Mouse (Mus musculus): ENCODE data around the gene a. TPM values are rescaled to one million over a fixed set of nuclear protein-coding genes. Genes with fewer than 3 reads are reported as not detected.

a gene
- polyA plus RNA-seq, 1 experiment from 2014 or later = 0.35 TPM

- Histone ChIP-seq H3K27me3 (ENCODE audit: insufficient read depth, low read length) (no peaks in the 10 kb centered on the region), H3K36me3 (ENCODE audit: insufficient read depth, low read length) (no peaks in the 10 kb centered on the region)
- WGBS = 64% methylated on average over 4 of the region's 4 CpGs
Observed at GRCm38 (mm10) chr2:154782361-154782760, 8.8 kb upstream of the a start.

GRCm38 (mm10) chr2:154782856-154783650 lies 8.1 kb upstream of the a start:
- no peaks in the 10 kb centered on the region for H3K9me3 ChIP-seq (ENCODE audit: low read length)
- no peaks in the 10 kb centered on the region for H3K36me3 ChIP-seq (ENCODE audit: insufficient read depth, low read length)
- H3K4me1 ChIP-seq (ENCODE audit: insufficient read depth, low read length) = peaks cover 10% of the 10 kb centered on the region; the same call in 1 of the 2 replicates
- 44% methylated on average over 17 of the region's 17 CpGs for WGBS
- H3K4me3 ChIP-seq (ENCODE audit: low read length) = no peak overlapping the region
- no peak overlapping the region for H3K4me2 ChIP-seq (replicated peaks; ENCODE audit: low read depth, low read length)
- no peak overlapping the region for H3K27ac ChIP-seq (ENCODE audit: low read length)
- H3K9ac ChIP-seq (replicated peaks; ENCODE audit: low read length) = no peak overlapping the region
- ATAC-seq (ENCODE audit: low FRiP score, low TSS enrichment) = peak; percentile 59
- no peaks in the 10 kb centered on the region for H3K27me3 ChIP-seq (ENCODE audit: insufficient read depth, low read length)

More at GRCm38 (mm10) chr2:154782361-154782760, 8.8 kb upstream of the a start:
- peaks cover 10% of the 10 kb centered on the region; the same call in 1 of the 2 replicates for H3K4me1 ChIP-seq (ENCODE audit: insufficient read depth, low read length)
- H3K9me3 ChIP-seq (ENCODE audit: low read length) = no peaks in the 10 kb centered on the region
- no peak for ATAC-seq (ENCODE audit: low FRiP score, low TSS enrichment)
- H3K4me3 ChIP-seq (ENCODE audit: low read length) = no peak overlapping the region
- H3K4me2 ChIP-seq (replicated peaks; ENCODE audit: low read depth, low read length) = no peak overlapping the region
- no peak overlapping the region for H3K9ac ChIP-seq (replicated peaks; ENCODE audit: low read length)
- no peak overlapping the region for H3K27ac ChIP-seq (ENCODE audit: low read length)

- 39% methylated on average over 3 of the region's 3 CpGs for WGBS
- no peak overlapping the region for H3K4me3 ChIP-seq (ENCODE audit: low read length)
- no peak overlapping the region for H3K4me2 ChIP-seq (replicated peaks; ENCODE audit: low read depth, low read length)
- H3K9me3 ChIP-seq (ENCODE audit: low read length) = no peaks in the 10 kb centered on the region
- no peaks in the 10 kb centered on the region for H3K36me3 ChIP-seq (ENCODE audit: insufficient read depth, low read length)
- H3K9ac ChIP-seq (replicated peaks; ENCODE audit: low read length) = no peak overlapping the region
- no peaks in the 10 kb centered on the region for H3K27me3 ChIP-seq (ENCODE audit: insufficient read depth, low read length)
- ATAC-seq (ENCODE audit: low FRiP score, low TSS enrichment) = no peak
- peaks cover 14% of the 10 kb centered on the region; the same call in 1 of the 2 replicates for H3K4me1 ChIP-seq (ENCODE audit: insufficient read depth, low read length)
- no peak overlapping the region for H3K27ac ChIP-seq (ENCODE audit: low read length)
Observed at GRCm38 (mm10) chr2:154785284-154785683, 5.9 kb upstream of the a start.

GRCm38 (mm10) chr2:154786187-154786586 lies 5.0 kb upstream of the a start:
- no peaks in the 10 kb centered on the region for H3K27me3 ChIP-seq (ENCODE audit: insufficient read depth, low read length)
- no peaks in the 10 kb centered on the region for H3K36me3 ChIP-seq (ENCODE audit: insufficient read depth, low read length)
- H3K9me3 ChIP-seq (ENCODE audit: low read length) = no peaks in the 10 kb centered on the region
- H3K4me2 ChIP-seq (replicated peaks; ENCODE audit: low read depth, low read length) = no peak overlapping the region
- H3K27ac ChIP-seq (ENCODE audit: low read length) = no peak overlapping the region
- H3K4me3 ChIP-seq (ENCODE audit: low read length) = no peak overlapping the region
- H3K9ac ChIP-seq (replicated peaks; ENCODE audit: low read length) = no peak overlapping the region
- ATAC-seq (ENCODE audit: low FRiP score, low TSS enrichment) = no peak
- H3K4me1 ChIP-seq (ENCODE audit: insufficient read depth, low read length) = peaks cover 14% of the 10 kb centered on the region; the same call in 1 of the 2 replicates
- WGBS = 47% methylated on average over 3 of the region's 3 CpGs

GRCm38 (mm10) chr2:154786776-154787175 lies 4.4 kb upstream of the a start:
- Histone ChIP-seq H3K27ac (ENCODE audit: low read length) (no peak overlapping the region), H3K36me3 (ENCODE audit: insufficient read depth, low read length) (no peaks in the 10 kb centered on the region), H3K27me3 (ENCODE audit: insufficient read depth, low read length) (no peaks in the 10 kb centered on the region), H3K4me2 (replicated peaks; ENCODE audit: low read depth, low read length) (no peak overlapping the region), H3K4me1 (ENCODE audit: insufficient read depth, low read length) (peaks cover 14% of the 10 kb centered on the region; the same call in 1 of the 2 replicates), H3K9ac (replicated peaks; ENCODE audit: low read length) (no peak overlapping the region), H3K4me3 (ENCODE audit: low read length) (no peak overlapping the region), H3K9me3 (ENCODE audit: low read length) (no peaks in the 10 kb centered on the region)
- WGBS = 65% methylated on average over 11 of the region's 11 CpGs
- ATAC-seq (ENCODE audit: low FRiP score, low TSS enrichment) = no peak

- no peak for ATAC-seq (ENCODE audit: low FRiP score, low TSS enrichment)
- Histone ChIP-seq H3K4me2 (replicated peaks; ENCODE audit: low read depth, low read length) (no peak overlapping the region), H3K9ac (replicated peaks; ENCODE audit: low read length) (no peak overlapping the region), H3K27ac (ENCODE audit: low read length) (no peak overlapping the region), H3K36me3 (ENCODE audit: insufficient read depth, low read length) (no peaks in the 10 kb centered on the region), H3K27me3 (ENCODE audit: insufficient read depth, low read length) (no peaks in the 10 kb centered on the region), H3K4me3 (ENCODE audit: low read length) (no peak overlapping the region), H3K4me1 (ENCODE audit: insufficient read depth, low read length) (peaks cover 24% of the 10 kb centered on the region), H3K9me3 (ENCODE audit: low read length) (no peaks in the 10 kb centered on the region)
- WGBS = 74% methylated on average over 6 of the region's 6 CpGs
Observed at GRCm38 (mm10) chr2:154789381-154789780, 1.8 kb upstream of the a start.

- H3K9me3 ChIP-seq (ENCODE audit: low read length) = no peaks in the 10 kb centered on the region
- peak overlapping the region; percentile 36 for H3K9ac ChIP-seq (replicated peaks; ENCODE audit: low read length)
- no peaks in the 10 kb centered on the region for H3K27me3 ChIP-seq (ENCODE audit: insufficient read depth, low read length)
- 6% methylated on average over 14 of the region's 14 CpGs for WGBS
- no peak for ATAC-seq (ENCODE audit: low FRiP score, low TSS enrichment)
- peak overlapping the region; percentile 99 for H3K4me3 ChIP-seq (ENCODE audit: low read length)
- H3K36me3 ChIP-seq (ENCODE audit: insufficient read depth, low read length) = no peaks in the 10 kb centered on the region
- H3K4me2 ChIP-seq (replicated peaks; ENCODE audit: low read depth, low read length) = peak overlapping the region; percentile 53
- no peak overlapping the region; the same call in 1 of the 2 replicates for H3K27ac ChIP-seq (ENCODE audit: low read length)
- peaks cover 31% of the 10 kb centered on the region for H3K4me1 ChIP-seq (ENCODE audit: insufficient read depth, low read length)
Observed at GRCm38 (mm10) chr2:154789977-154790655, 1.1 kb upstream of the a start.

- peak; percentile 28 for ATAC-seq (ENCODE audit: low FRiP score, low TSS enrichment)
- Histone ChIP-seq H3K36me3 (ENCODE audit: insufficient read depth, low read length) (no peaks in the 10 kb centered on the region), H3K9me3 (ENCODE audit: low read length) (no peaks in the 10 kb centered on the region), H3K9ac (replicated peaks; ENCODE audit: low read length) (peak overlapping the region; percentile 99), H3K27ac (ENCODE audit: low read length) (peak overlapping the region; percentile 98), H3K27me3 (ENCODE audit: insufficient read depth, low read length) (no peaks in the 10 kb centered on the region), H3K4me3 (ENCODE audit: low read length) (peak overlapping the region; percentile 99), H3K4me2 (replicated peaks; ENCODE audit: low read depth, low read length) (peak overlapping the region; percentile 79), H3K4me1 (ENCODE audit: insufficient read depth, low read length) (peaks cover 35% of the 10 kb centered on the region)
- under 1% methylated on average over 57 of the region's 67 CpGs for WGBS
Observed at GRCm38 (mm10) chr2:154791661-154792642, 750 bp downstream of the a start.

- no peak for ATAC-seq (ENCODE audit: low FRiP score, low TSS enrichment)
- no peaks in the 10 kb centered on the region for H3K9me3 ChIP-seq (ENCODE audit: low read length)
- no peak overlapping the region for H3K4me3 ChIP-seq (ENCODE audit: low read length)
- H3K4me2 ChIP-seq (replicated peaks; ENCODE audit: low read depth, low read length) = no peak overlapping the region
- H3K27ac ChIP-seq (ENCODE audit: low read length) = no peak overlapping the region
- H3K4me1 ChIP-seq (ENCODE audit: insufficient read depth, low read length) = peaks cover 28% of the 10 kb centered on the region
- H3K27me3 ChIP-seq (ENCODE audit: insufficient read depth, low read length) = no peaks in the 10 kb centered on the region
- H3K36me3 ChIP-seq (ENCODE audit: insufficient read depth, low read length) = 0 out of 2 replicates have a peak, but pooled peaks cover 5% of the 10 kb centered on the region
- WGBS = 86% methylated on average over 1 of the region's 1 CpGs
- no peak overlapping the region for H3K9ac ChIP-seq (replicated peaks; ENCODE audit: low read length)
Observed at GRCm38 (mm10) chr2:154803372-154803771, 12.2 kb downstream of the a start.

Data from kidney, embryonic 16.5 days (tissue).